Mouse (Mus musculus) midbrain, embryonic 16.5 days (tissue): ENCODE measurements at regions not wholly inside any gene's neighbourhood (a gene's known extent, or its start where the extent isn't known, plus 50 kb on each side); places are given as distances from the start of the nearest gene placed in this dataset.

ENCODE experiments used
- ATAC-seq: fragments of 200-750 bp; cut with Nextera tagmentation; 2 replicates; pipeline ENCODE4 v1.8.0; 2017; ENCODE audit warnings: moderate TSS enrichment
- H3K27ac ChIP-seq: fragments of 300-500 bp; sonication (generic); 2 replicates; pipeline ENCODE4 v1.5.1; 2014; ENCODE audit warnings: mild to moderate bottlenecking, low read length, mixed read lengths
- H3K27me3 ChIP-seq: fragments of 300-500 bp; sonication (generic); 2 replicates; pipeline ENCODE4 v1.6.1; 2014; ENCODE audit warnings: low read depth, low read length, mixed read lengths; ENCODE audit not compliant: control insufficient read depth, insufficient read depth
- H3K36me3 ChIP-seq: fragments of 300-500 bp; sonication (generic); 2 replicates; pipeline ENCODE4 v1.6.1; 2014; ENCODE audit warnings: mild to moderate bottlenecking, low read length, moderate library complexity, mixed read lengths; ENCODE audit not compliant: control insufficient read depth, insufficient read depth
- H3K4me1 ChIP-seq: fragments of 300-500 bp; sonication (generic); 2 replicates; pipeline ENCODE4 v1.6.1; 2014; ENCODE audit warnings: mild to moderate bottlenecking, low read length, mixed read lengths; ENCODE audit not compliant: control insufficient read depth, insufficient read depth
- H3K4me2 ChIP-seq: fragments of 300-500 bp; sonication (generic); 2 replicates; pipeline ENCODE4 v1.6.1; 2014; ENCODE audit warnings: mild to moderate bottlenecking, low read length, mixed read lengths
- H3K4me3 ChIP-seq: fragments of 300-500 bp; sonication (generic); 2 replicates; pipeline ENCODE4 v1.5.1; 2014; ENCODE audit warnings: low read depth, mild to moderate bottlenecking, low read length, moderate library complexity, mixed read lengths
- H3K9ac ChIP-seq: fragments of 300-500 bp; sonication (generic); 2 replicates; pipeline ENCODE4 v1.6.1; 2014; ENCODE audit warnings: low read depth, low read length, mixed read lengths
- H3K9me3 ChIP-seq: fragments of 300-500 bp; sonication (generic); replicated peaks from 2 replicates; pipeline ENCODE4 v1.6.1; 2014; ENCODE audit warnings: mild to moderate bottlenecking, low read length, mixed read lengths; ENCODE audit not compliant: control insufficient read depth, poor library complexity, severe bottlenecking
- WGBS: fragments of 180-500 bp; shearing (Covaris S2); extraction: QIAGEN DNeasy Blood & Tissue Kit; methylation state at CpG from one replicate; pipeline ENCODE4 v1.1.7; 2014; 5-methylcytosine and 5-hydroxymethylcytosine counted together

DNA sequence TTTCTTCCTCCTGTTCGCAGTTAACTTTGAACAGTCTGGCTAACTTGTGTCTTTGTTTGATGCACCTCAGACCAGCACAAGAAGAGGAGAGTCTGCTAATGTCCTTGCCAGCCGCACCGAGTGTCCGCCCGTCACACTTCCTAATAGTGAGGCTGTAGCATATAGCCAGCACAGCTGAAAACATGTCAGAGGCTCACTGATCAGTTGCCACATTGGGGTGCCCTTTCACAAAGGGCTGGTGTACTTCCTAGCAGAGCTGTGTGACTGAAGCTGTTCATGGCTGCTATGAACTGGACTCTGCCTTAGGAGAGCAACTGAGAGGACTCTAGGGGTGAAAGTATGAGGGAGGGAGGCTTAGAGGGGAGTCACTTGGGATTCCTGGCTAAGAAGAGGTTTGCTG lies 293.7 kb upstream of the Kcnh8 start:
- ATAC-seq, result no peak
- no peaks in the 10 kb centered on the region for H3K36me3 ChIP-seq
- H3K4me3 ChIP-seq, result no peak overlapping the region
- H3K4me2 ChIP-seq, result no peak overlapping the region
- H3K9me3 ChIP-seq, result no peaks in the 10 kb centered on the region
- no peak overlapping the region for H3K9ac ChIP-seq
- H3K27me3 ChIP-seq, result no peaks in the 10 kb centered on the region
- WGBS, result 83% methylated on average over 5 of the region's 5 CpGs
- H3K27ac ChIP-seq, result no peak overlapping the region
- no peaks in the 10 kb centered on the region for H3K4me1 ChIP-seq

DNA sequence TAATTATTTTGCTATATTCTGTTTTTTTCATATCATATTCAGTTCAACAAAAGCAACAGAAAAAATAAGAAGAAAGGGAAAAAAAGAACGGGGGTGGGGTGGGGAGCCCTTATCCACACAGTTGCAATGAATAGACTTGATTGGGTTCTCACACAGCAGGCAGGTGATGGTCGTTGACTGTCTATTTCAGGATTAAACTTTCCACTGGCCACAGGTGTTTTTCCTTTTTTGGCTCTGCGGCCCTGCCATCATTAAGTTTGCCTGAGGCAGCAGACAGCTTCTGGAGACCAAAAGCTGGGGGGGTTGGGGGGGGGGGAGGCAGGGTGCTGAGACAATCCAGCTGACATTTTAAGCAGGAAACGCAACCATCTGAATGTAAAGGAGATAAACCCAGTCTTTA lies 298.4 kb upstream of the Kcnh8 start:
- no peak overlapping the region for H3K9ac ChIP-seq

DNA sequence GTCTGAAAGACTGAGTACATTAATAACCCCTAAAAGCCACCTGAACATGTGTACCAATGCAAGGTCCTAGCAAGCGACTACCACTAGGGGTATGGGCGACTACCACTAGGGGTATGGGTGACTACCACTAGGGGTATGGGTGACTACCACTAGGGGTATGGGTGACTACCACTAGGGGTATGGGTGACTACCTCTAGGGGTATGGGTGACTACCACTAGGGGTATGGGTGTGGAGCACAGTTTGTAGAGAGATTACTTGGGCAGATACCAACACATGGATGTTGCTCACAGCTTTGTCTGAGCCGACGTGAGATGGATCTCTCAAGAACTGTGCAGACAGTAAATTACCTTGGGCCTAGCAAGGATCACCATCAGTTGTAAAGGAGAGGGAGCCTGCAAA lies 299.2 kb upstream of the Kcnh8 start:
- Histone ChIP-seq H3K27ac (no peak overlapping the region), H3K27me3 (no peaks in the 10 kb centered on the region), H3K4me2 (no peak overlapping the region), H3K4me1 (no peaks in the 10 kb centered on the region), H3K9ac (no peak overlapping the region), H3K9me3 (no peaks in the 10 kb centered on the region), H3K36me3 (no peaks in the 10 kb centered on the region), H3K4me3 (no peak overlapping the region)
- ATAC-seq, result no peak
- 92% methylated on average over 4 of the region's 4 CpGs for WGBS

More for the DNA sequence above, 298.4 kb upstream of the Kcnh8 start:
- Histone ChIP-seq H3K9me3 (no peaks in the 10 kb centered on the region), H3K4me1 (no peaks in the 10 kb centered on the region), H3K36me3 (no peaks in the 10 kb centered on the region), H3K27me3 (no peaks in the 10 kb centered on the region), H3K4me3 (no peak overlapping the region), H3K27ac (no peak overlapping the region), H3K4me2 (no peak overlapping the region)
- ATAC-seq, result no peak
- WGBS, result 61% methylated on average over 4 of the region's 4 CpGs

DNA sequence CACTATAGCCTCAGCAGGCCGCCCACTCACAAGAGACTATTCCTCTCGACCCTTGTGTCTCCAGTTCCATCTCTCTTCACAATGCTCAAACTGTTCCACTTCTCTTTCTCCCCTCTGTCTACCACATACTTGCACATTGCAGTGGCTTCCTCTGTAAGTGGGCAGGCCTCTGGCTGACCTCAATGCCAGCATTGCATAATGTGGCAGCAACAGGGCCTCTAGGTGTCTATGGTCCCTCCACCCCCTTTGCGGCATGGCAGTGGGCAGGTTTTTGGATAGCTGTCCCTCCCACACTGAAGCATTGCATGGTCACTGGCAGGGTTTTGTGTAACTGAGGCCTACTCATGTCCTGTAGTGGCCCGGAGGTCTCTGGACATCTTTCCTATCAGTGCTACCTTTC lies 302.7 kb upstream of the Kcnh8 start:
- Histone ChIP-seq H3K27ac (no peak overlapping the region), H3K4me3 (no peak overlapping the region), H3K36me3 (no peaks in the 10 kb centered on the region), H3K4me2 (no peak overlapping the region), H3K9me3 (no peaks in the 10 kb centered on the region), H3K9ac (no peak overlapping the region), H3K27me3 (no peaks in the 10 kb centered on the region), H3K4me1 (no peaks in the 10 kb centered on the region)
- WGBS, result 95% methylated on average over 4 of the region's 4 CpGs
- no peak for ATAC-seq

DNA sequence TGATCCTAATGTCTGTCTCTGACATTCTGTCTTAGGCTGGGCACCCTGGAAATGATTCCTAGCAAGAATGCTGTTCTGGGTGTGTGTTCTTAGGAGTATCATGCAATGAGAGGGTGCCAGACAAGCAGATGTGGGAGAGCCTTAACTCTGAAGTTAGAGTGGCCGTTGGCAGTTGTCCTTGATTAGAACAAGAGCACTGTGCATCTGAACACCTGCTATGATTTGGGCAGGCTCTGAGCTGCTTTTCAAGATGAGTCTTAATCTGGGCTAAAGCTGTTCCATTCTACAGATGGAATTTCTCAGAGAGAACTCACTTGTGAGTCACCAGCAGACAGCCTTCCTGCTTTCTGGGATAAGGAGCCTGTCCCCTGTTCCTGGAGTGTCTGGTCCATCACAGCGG lies 317.1 kb upstream of the Kcnh8 start:
- Histone ChIP-seq H3K4me1 (no peaks in the 10 kb centered on the region), H3K4me2 (no peak overlapping the region), H3K9me3 (no peaks in the 10 kb centered on the region), H3K27me3 (no peaks in the 10 kb centered on the region), H3K9ac (no peak overlapping the region), H3K27ac (no peak overlapping the region), H3K36me3 (no peaks in the 10 kb centered on the region), H3K4me3 (no peak overlapping the region)
- WGBS, result 91% methylated on average over 2 of the region's 2 CpGs
- ATAC-seq, result no peak

DNA sequence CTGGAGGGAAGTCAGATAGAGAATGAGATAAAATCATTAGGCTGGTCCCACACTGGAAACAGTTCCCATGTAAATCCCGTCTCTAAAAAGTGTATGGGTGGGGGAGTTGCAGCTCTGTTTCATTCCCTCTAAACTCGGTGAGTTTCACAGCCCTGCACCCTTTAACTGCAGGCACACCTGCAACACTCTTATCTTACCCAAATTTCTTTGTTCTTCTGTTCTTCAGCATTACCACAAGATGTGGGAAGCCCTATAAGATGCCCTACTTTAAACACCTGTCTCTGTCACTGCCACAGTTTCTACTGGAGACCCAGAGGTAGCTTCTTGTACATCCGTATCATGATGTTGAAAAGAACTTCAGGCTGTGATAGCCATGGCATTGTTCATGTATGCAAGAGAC lies 320.2 kb upstream of the Kcnh8 start:
- H3K9me3 ChIP-seq, result no peaks in the 10 kb centered on the region
- no peaks in the 10 kb centered on the region for H3K27me3 ChIP-seq
- no peak overlapping the region for H3K4me3 ChIP-seq
- no peaks in the 10 kb centered on the region for H3K36me3 ChIP-seq
- H3K4me2 ChIP-seq, result no peak overlapping the region
- H3K27ac ChIP-seq, result no peak overlapping the region
- 56% methylated on average over 3 of the region's 3 CpGs for WGBS
- H3K9ac ChIP-seq, result no peak overlapping the region
- no peak for ATAC-seq
- no peaks in the 10 kb centered on the region for H3K4me1 ChIP-seq

DNA sequence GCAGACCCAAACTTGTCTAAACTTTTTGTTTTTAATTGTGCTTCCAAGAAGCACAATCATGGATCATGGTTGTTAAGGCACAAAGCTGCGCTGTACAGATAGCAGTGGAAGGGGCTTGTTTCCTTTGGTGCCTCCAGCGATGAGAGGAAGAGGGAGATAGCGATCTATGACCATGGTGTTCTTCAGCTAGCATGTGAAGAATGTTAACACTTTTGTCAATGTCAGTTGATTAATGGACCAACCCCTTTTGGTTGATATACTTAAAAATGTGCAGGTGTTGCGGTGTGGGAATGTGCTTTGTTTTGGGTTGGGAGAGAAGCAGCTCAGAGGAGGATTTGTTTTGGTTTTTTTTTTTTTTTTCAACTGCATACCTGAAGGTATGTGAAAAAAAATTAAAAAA lies 324.0 kb upstream of the Kcnh8 start:
- Histone ChIP-seq H3K4me3 (no peak overlapping the region), H3K27me3 (no peaks in the 10 kb centered on the region), H3K4me2 (no peak overlapping the region), H3K9me3 (no peaks in the 10 kb centered on the region), H3K4me1 (no peaks in the 10 kb centered on the region), H3K9ac (no peak overlapping the region), H3K36me3 (no peaks in the 10 kb centered on the region), H3K27ac (no peak overlapping the region)
- ATAC-seq, result no peak
- WGBS, result 96% methylated on average over 4 of the region's 4 CpGs

DNA sequence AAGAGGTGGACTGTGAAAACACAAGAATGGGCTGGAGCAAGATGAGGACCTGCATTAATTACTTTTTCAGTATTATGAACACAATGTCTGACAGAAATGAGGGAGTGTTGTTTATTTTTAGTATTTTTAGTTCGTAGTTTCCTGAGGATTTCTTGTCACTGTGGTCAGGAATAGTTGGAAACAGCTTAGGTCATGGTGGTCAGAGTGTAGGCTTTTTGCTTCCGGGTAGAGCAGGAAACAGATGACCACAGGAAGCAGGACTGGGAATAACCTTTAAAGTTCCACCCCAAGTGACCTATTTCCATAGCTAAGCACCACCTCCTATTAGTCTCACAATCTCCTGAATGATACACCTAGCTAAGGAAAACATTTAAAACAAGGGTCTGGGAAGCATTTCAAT lies 333.7 kb upstream of the Kcnh8 start:
- Histone ChIP-seq H3K9ac (no peak overlapping the region), H3K4me2 (no peak overlapping the region), H3K9me3 (no peaks in the 10 kb centered on the region), H3K4me1 (no peaks in the 10 kb centered on the region), H3K36me3 (no peaks in the 10 kb centered on the region), H3K27ac (no peak overlapping the region), H3K27me3 (no peaks in the 10 kb centered on the region), H3K4me3 (no peak overlapping the region)
- no peak for ATAC-seq
- WGBS, result 86% methylated on average over 2 of the region's 2 CpGs

DNA sequence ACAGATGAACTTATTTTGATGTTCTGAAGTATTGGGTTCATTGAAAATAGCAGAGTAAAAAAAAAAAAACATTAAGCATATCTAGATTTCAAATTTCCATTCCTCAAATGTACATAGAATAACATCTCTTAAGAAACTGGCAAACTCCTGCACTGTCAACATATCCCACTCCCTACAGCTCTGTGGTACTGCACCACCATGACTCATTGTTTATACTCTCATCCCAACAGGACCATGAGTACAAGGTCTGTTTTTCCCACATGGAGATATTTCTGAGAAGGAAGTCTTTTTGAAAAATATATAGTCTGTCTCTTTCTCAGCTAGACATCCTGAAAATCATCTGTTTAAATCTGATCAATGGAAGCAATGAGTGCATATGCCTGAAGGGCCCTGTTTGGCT lies 351.2 kb upstream of the Kcnh8 start:
- H3K9ac ChIP-seq, result no peak overlapping the region
- no peak overlapping the region for H3K27ac ChIP-seq
- no peak overlapping the region for H3K4me3 ChIP-seq
- H3K27me3 ChIP-seq, result no peaks in the 10 kb centered on the region
- no peaks in the 10 kb centered on the region for H3K9me3 ChIP-seq
- no peaks in the 10 kb centered on the region for H3K4me1 ChIP-seq
- ATAC-seq, result no peak
- no peaks in the 10 kb centered on the region for H3K36me3 ChIP-seq
- H3K4me2 ChIP-seq, result no peak overlapping the region

DNA sequence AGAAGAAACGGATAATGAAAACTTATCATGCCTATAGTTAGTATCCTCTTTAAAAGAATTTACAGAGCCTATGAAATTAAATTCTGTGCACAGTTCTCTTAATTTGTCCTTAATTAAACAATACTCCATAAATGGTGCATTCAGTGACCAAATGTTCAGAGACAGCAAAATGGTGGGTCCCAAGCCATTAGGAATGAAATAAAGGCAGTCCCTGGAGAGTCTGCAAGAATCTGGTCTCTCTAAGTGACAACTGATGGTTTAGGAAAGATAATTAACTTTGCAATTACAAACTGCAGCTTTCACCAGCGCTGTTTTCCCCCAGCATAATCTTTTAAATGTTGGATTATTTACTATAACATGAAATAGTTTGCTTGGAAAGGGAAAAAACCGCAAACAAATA lies 376.9 kb upstream of the Kcnh8 start:
- 83% methylated on average over 3 of the region's 3 CpGs for WGBS
- no peak for ATAC-seq

More for the DNA sequence above, 376.9 kb upstream of the Kcnh8 start:
- Histone ChIP-seq H3K4me3 (no peak overlapping the region), H3K9ac (no peak overlapping the region), H3K4me2 (no peak overlapping the region), H3K27ac (no peak overlapping the region), H3K9me3 (no peaks in the 10 kb centered on the region), H3K36me3 (no peaks in the 10 kb centered on the region), H3K4me1 (no peaks in the 10 kb centered on the region), H3K27me3 (no peaks in the 10 kb centered on the region)
